Comparison of ENCODE assay signal across 1 mouse cellular context in genomic region chr11:21091428-21092405, GRCm38 (mm10).
TF ChIP-seq lines count a peak whose summit lies in the region.

No protein-coding gene starts in this region.

TF ChIP-seq in CH12.LX, 34 proteins besides CTCF, POLR2A, EP300 and RAD21 (continued from another document):
- no peak for TF ChIP-seq NRF1 (IDR thresholded peaks at IDR 0.05; ENCODE audit: low read depth, low read length)
- no peak for TF ChIP-seq MAZ (IDR thresholded peaks at IDR 0.05; ENCODE audit: low read depth, low read length)
- TF ChIP-seq TCF12 (IDR thresholded peaks at IDR 0.05; ENCODE audit: low read depth, low read length): no peak
- TF ChIP-seq ZNF384 (IDR thresholded peaks at IDR 0.05; ENCODE audit: low read depth, low read length): no peak
- no peak for TF ChIP-seq USF1 (IDR thresholded peaks at IDR 0.05; ENCODE audit: low read depth, low read length)
- 0 out of 2 replicates have a peak, but pooled peaks have one; percentile 8 for TF ChIP-seq CHD2 (IDR thresholded peaks at IDR 0.05; ENCODE audit: low read length)
- TF ChIP-seq BHLHE40 (IDR thresholded peaks at IDR 0.05; ENCODE audit: low read depth, low read length): no peak
- TF ChIP-seq KAT2A (IDR thresholded peaks at IDR 0.05; ENCODE audit: insufficient replicate concordance, low read length): no peak
- TF ChIP-seq ZC3H11A (IDR thresholded peaks at IDR 0.05; ENCODE audit: low read depth, low read length): no peak
- TF ChIP-seq GABPA (IDR thresholded peaks at IDR 0.05; ENCODE audit: insufficient replicate concordance, low read depth, low read length): no peak
